Mouse (Mus musculus): ENCODE measurements around the gene Agtr1b.
A peak's percentile ranks its signal among the peaks of the same experiment; 100 is the strongest.

Gene Agtr1b

DNA sequence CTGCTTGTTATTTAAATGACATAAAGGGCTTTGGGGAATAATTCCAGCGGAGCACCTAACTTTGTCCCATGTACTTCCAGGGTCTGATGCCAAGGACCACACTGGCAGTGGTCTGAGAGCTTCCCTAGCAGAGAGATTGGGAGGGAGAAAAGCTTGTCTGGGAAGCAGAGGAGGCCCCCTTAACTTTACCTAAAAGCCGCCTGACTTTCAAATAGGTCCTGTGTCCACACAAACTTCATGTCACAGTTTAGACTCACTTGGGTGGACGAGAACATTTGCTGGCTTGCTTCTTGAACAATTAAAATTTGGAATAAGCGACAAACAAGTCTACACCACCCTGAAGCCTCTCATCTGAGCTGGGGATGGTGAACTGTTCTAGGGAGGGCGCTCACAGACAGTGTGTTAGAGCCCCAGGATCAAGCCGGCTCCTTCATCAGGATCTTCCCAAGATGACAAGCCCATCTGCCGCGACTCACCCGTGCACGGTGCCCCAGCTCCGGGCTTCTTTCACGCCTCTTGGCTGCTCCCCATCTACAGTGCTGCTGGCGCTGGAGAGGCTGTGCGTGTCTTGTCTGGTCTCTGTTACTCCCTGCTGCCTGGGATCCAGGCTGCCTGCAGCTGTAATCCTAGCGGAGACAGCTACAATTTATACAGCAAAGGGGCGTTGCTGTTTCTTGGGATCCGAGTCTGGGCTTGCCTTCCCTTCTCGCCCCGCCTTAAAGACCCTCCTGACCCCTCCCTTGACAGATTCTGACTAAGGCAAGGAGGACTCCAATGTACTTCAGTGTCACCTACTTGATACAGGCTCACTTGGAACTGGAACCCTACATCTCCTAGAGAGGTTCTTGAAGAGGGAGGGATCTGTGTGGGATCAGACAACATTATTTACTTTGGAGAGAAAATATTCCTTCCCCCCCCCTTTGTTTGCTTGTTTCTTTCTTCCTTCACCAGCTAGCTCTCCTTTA is at the start of gene Agtr1b:
TSS of gene Agtr1b (minus strand) at position 620 of the 965 bp plus-strand sequence.
- peak; percentile 9 to 45 for DNase-seq

DNA sequence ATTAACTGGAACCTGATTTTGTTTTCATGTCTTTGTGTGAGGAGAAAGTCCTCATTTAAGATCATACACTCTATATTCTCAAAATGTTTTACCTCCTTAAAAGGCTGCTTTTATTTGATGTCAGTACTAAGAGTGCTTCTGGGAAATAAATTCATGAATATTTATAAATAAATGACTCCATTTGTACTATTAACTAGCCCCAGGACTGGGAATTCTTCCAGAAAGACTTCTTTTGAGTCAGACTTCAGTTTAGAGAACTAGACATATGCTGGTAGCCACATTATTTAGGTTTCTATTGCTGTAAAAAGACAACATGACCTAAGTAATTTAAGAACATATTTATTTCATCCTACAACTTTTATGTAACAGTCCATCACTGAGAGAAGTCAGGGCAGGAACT is 13.4 kb downstream of the Agtr1b start:
- no peak for DNase-seq

- DNase-seq = no peak
Measured at GRCm38 (mm10) chr3:20348206-20348605, 18.8 kb downstream of the Agtr1b start.

- no peak for DNase-seq
Measured at GRCm38 (mm10) chr3:20340402-20340801, 26.6 kb downstream of the Agtr1b start.

DNA sequence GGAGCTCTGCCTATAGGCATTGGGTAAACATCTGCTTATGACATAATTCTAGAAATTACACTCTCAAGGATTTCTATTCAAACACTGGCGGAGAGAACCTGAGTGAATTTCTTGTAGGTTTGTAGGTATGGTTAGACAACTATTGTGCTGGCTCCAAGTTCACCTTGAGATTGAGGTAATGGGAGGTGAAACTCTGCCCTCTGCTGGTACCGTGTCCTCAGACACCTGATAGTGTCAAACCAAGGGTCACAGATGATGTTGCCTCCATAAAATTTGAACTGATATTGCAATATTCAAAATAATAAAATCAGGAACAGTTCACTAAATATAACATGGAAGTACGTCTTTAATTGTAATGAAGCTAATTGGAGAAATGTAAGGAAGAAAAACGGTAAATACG is 32.3 kb downstream of the Agtr1b start:
- DNase-seq = peak in 1 of 2 experiments; percentile 6

- no peak for DNase-seq
Measured at GRCm38 (mm10) chr3:20317233-20317632, 49.7 kb downstream of the Agtr1b start.

DNA sequence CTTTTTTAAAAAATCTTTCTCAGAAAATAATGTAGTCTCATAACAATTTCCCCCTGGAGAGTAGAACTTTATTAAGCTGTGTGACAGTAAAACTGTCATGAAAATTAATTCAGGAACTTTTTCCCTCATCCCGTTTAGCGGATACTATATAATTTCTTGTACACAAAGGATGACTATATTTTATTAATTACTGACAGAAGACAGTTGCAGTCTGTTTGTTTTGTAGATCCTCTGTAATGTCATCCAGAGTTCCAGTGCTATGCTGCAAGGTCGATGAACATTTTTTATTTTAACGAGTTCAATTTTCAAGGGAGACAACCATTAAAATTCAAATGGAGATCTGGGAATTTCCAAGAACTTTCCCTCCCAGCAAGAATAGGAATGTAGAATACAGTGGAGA is 57.8 kb downstream of the Agtr1b start:
- no peak for DNase-seq

GRCm38 (mm10) chr3:20307256-20307655 is 59.7 kb downstream of the Agtr1b start:
- no peak for DNase-seq

- DNase-seq = peak; percentile 11 to 29
Measured at GRCm38 (mm10) chr3:20304758-20305352, 62.1 kb downstream of the Agtr1b start.

DNA sequence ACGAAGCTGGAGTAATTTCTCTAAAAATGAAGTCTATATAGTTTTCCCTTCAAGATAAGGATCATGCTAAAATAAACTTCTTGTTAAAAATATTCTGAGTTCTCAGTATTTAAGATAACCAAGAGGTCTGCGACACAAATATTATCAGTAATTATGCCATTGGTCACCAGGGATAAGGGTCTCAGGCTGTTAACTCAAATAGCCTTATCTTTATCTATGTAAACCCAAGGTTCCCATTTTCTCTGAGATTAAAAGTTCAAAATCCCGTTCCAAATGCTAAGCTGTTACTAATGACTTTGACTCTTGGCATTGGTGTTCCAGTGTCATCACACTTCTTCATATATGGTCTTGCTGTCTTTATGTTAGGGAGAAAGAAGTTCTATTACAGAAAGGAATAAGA is 71.4 kb downstream of the Agtr1b start:
- DNase-seq = no peak

GRCm38 (mm10) chr3:20294542-20295348 is 72.2 kb downstream of the Agtr1b start:
- DNase-seq = no peak

GRCm38 (mm10) chr3:20291370-20291769 is 75.6 kb downstream of the Agtr1b start:
- no peak for DNase-seq

DNA sequence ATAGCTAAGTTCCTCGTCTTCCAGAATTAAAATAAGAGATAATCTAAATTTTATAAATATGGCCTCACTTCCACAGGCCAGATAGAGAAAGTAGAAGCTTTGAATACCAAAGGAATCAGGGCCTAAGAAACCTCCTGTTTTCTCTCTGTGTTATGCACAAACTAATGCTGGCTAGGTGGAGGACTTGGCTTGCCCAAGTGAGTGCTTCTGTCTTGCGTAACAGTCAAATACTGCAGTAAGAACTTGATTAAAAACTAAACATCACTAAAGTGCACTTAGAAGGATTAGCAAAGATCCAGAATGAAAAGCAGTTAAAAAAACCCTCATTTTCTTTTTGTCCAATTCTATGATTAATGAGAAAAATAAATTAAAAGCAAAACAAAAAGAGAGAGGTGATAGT is 78.2 kb downstream of the Agtr1b start:
- DNase-seq = no peak

DNA sequence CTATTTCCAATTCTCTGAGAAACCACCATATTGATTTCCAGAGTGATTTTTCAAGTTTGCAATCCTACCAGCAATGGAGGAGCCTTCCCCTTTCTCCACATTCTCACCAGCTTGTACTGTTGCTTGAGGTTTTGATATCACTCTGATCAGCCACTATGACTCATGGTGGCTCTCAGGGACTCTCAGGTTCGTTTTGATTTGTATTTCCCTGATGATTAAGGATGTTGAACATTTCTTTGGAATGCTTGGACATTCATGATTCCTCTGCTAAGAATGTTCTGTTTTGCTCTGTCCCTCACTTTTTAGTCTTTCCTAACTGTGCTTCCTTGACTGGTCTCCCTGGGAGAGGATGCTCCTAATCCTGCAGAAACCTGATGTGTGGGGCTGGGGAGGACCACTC is 85.2 kb downstream of the Agtr1b start:
- no peak for DNase-seq

GRCm38 (mm10) chr3:20275633-20276032 is 91.3 kb downstream of the Agtr1b start, which contains the start of gene Cpb1:
Gene Cpb1 (minus strand): TSS chr3:20275733.
- DNase-seq = no peak

Data from lung, postnatal 4 days (tissue).